Mouse (Mus musculus) T-helper 1 cell (primary cell): ENCODE measurements around the gene Ifi203.
"Not testable (repeated sequence)": the region's sequence is repeated elsewhere in the genome, so short reads cannot be mapped to it uniquely, and the experiment has no call there.

Experiments used
- in situ Hi-C: fragments of 300-600 bp; cut with MboI, MseI; formaldehyde crosslinking; loops from one replicate; pipeline ENCODE4 v1.15.1; 2025; ENCODE audit warnings: high pct_unique_total_duplicates

The Ifi203 gene

DNA sequence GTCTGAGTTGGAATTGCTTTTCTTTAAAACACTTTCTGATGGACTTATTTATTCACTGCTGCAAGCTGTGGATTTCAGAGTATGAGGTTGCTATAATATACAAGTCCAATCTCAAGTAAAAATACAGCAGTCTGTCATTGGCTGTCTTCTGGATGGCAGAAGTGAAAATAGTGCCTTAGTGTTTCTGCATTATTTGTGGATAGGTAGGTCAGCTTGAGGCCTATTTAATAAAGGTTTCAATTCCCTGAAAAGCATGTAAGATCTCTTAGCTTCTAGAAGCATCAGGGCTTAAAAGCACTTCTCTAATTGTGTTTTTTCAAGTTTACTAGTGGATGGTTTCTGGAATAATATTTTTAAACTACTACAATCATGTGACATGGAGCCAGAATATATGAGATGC lies 52.7 kb downstream of the Ifi203 start:
- in situ Hi-C loops: loop anchor here (5.0 kb wide), 1 partner anchor 118 kb away; no protein-coding TSS in a partner anchor

DNA sequence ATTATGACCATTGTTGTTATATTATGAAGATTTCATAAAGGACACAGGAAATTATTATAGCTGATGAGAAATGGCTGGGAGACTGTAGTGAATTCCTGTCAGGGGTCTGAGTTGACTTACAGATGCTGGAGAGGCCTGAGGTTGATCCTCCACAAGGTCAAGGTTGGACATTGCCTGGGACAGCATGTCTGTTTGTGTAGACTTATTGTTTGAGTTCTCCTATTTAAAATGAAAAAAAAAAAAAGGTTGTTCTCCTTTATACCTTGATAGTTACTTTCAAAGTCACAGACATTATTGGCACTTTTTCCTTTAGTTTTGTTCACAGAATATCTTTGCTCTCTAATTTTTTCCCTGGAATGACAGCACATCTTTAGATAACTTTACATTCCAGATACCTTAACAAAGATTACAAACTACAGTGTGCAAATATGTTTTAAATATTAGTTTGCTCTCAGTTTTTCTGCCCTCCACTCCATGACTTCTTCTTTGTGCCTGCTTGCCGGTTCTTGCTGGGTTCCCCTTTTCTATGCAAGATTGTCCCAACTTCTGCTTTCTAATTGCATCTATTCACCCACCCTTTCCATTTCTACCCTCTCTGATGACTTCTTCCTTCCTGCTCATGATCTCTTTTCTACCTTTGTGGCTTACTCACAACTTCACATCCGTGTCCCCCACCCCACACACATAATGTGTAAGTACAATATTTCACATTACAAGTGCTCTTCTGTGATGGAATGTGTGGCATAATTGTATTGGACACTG lies 55.3 kb downstream of the Ifi203 start:
- in situ Hi-C loops: not testable (repeated sequence)

DNA sequence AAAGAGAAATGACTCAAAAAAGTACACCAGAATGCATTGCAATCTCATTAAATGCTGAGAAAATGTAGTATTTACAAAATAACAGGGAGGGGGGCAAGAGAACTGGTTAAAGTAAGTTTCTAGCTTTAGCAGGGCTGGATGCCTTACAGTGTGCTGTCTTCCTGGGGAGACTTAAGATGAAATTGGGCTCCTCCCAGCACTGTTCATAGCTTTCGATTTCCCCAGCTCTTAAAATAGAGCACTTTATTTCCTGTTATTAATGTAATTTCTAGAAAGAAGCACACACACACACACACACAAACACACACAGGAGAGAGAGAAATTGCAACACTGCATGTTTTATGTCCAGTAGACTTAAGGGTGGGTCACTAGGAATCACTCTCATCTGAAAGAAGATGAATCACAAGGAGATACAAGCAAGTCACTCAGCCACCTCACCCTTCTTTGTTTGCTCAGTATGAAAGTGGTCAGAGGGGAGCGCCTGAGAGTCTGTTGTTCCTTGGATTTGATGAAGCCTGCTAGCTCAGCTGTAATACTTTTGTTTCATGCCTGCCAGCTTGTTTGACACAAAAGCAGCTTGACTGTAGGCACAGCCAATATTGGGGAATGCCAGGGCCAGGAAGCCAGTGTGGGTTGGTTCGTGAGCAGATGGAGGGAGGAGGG lies 62.3 kb downstream of the Ifi203 start:
- in situ Hi-C loops: not testable (repeated sequence)

DNA sequence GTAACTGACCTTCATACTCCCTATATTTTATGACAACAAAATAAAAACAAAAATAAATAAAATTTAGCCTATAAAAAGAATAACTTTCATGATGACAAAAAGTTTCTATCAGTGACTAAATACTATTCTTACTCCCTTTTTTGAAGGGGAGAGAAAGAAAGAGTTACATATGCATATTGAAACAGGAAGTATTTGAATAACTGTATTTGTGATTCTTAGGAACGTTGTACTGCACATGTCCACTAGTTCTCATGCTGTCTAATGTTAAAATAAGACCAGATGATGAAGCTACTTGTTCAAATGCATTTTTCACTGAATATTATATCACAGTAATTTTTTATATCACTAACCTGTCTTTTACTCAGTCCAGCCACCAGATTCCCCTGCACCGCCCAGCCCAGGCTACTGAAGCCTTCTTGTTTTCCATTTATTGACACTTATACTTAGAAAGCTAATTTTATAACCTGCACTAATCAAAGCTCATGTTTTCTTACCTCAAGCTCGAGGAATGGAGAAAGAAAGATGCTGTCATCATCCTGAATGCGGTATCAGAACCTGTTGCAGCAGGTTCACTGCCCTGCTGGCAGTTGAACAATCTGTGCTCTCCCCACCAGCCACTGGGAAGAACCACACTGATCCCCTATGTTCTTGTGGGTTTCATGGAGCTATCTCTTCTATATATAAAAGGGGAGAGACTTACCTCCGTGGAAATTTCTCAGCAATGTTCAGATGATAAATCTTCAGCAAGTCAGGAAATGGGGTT lies 63.1 kb downstream of the Ifi203 start:
- in situ Hi-C loops: not testable (repeated sequence)

DNA sequence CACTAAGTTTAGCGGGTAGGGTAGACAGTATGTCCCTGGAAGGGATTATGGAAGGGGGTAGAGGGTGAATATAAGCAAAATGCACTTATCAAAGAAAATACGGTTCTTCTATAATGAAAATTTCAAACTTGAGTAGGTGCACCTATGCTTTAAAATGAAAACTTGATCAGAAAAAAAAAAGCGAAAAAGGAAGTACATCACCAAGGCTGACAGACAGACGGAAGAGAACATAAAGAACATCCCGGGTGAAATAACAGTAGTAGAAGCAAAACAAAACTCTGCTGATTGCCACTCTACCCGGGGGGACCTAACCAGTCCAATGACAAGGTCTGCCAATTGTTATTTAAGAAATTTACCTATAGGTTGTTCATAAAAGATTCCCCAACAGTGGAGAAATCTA lies 64.2 kb downstream of the Ifi203 start:
- in situ Hi-C loops: not testable (repeated sequence)

DNA sequence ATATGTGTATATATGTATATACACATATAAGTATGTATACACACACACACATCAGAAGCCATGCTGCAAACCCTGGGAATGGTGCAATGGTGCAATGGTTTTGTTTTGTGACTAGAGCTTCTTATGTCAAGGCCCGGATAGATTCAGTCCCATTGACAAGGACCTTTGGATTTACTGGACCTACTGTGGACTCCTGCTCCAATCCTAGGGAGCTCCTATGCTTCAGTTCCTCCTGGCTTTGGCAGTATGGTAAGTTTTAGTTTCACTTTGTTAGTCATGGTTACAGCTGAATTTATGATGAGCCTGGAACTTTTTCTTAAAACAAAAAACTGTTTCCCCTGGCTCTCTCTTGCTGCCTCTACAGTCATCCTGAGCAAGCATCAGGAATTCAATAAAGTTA lies 65.3 kb downstream of the Ifi203 start:
- in situ Hi-C loops: not testable (repeated sequence)
